Mouse (Mus musculus) kidney, adult 2 months (tissue): ENCODE data around the gene Rxrg.

ENCODE experiments used
- CTCF ChIP-seq: fragments of 200-500 bp; conservative IDR thresholded peaks from 2 replicates; pipeline ENCODE4 v1.5.1; 2011; ENCODE audit warnings: low read depth, mild to moderate bottlenecking, control low read depth, low read length, moderate library complexity, mixed read lengths; ENCODE audit not compliant: insufficient read depth, insufficient read length
- POLR2A ChIP-seq: fragments of 200-500 bp; IDR thresholded peaks from one replicate; pipeline ENCODE4 v1.6.1; 2011; ENCODE audit warnings: low read depth, low read length, control low read depth

DNA sequence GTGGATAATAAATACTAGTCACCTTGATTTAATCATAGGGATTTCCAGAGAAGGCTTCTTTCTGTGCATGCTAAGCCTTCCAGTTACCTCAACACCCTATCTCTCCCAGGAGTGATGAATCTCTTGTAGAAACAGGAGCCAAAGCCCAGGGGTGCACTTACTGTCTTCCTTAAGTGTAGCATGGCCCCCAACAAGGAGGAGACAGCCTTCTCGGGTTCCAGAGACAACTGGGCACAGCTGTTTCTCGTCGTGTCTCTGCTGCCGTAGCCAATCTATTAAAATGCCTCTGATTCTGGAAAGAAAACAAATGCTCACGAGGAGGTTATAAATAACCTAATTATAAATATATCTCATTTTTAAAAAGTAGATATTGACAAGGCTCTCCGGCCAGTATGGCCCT, 48.9 kb upstream of the Rxrg start:
- TF ChIP-seq CTCF (no peak), POLR2A (no peak)
